ENCODE assay signal across 8 mouse cellular contexts in the genomic region with DNA sequence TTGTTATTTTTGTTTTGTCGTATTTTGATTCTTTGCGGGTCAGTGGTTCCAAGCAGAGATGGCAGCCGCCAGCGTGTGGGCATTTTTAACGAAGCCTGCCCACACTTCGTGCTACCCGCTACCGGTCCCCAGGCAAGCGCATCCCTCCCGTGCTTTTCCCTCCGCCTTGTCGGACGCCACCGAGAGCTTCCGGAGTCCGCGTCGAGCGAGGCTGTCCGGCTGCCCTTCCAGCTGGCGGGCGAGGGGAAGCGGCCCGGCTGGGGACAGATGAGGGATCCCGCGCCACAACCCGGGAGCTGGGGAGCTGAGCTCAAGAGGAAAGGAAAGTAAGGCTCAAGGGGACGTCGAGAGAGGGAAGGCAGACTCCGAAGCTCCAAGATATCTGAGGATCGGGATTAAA. TPM values are rescaled to one million over a fixed set of nuclear protein-coding genes. Genes with fewer than 3 reads are reported as not detected.
DNase-seq lines count a peak whose midpoint lies in the region; ATAC-seq and TF ChIP-seq lines count a peak whose summit lies in the region.

No protein-coding gene starts in this region.

- WGBS in forebrain, embryonic 10.5 days, result 0% methylated on average over 31 of the region's 31 CpGs
- under 1% methylated on average over 31 of the region's 31 CpGs for WGBS in limb, embryonic 11.5 days

- H3K4me3 ChIP-seq in left cerebral cortex, adult 2 months, result 0 out of 2 replicates have a peak overlapping the region, but pooled peaks have one; percentile 1
- H3K4me3 ChIP-seq in forebrain, embryonic 10.5 days, result peak overlapping the region; percentile 52
- H3K4me3 ChIP-seq in limb, embryonic 11.5 days (ENCODE audit: low read depth, low read length), result peak overlapping the region; percentile 32

- no peaks in the 10 kb centered on the region for H3K9me3 ChIP-seq in forebrain, embryonic 10.5 days
- no peaks in the 10 kb centered on the region for H3K9me3 ChIP-seq in limb, embryonic 11.5 days (ENCODE audit: control insufficient read depth, low read length)

- no peak; the same call in 1 of the 2 replicates for ATAC-seq in limb, embryonic 11.5 days (ENCODE audit: insufficient number of reproducible peaks, low FRiP score, low TSS enrichment, low read depth)
- ATAC-seq in CD4-positive, CD25-positive, alpha-beta regulatory T cell, adult 4 months, result no peak

- no peak for DNase-seq in left cerebral cortex, adult 2 months (ENCODE audit: extremely low spot score in 1 of 2, low spot score in 2 of 2)
- no peak for DNase-seq in left cerebral cortex, adult 8-10 months (ENCODE audit: low spot score in 2 of 2)
- peak; percentile 66 for DNase-seq in forebrain, embryonic 10.5 days (ENCODE audit: extremely low spot score, low spot score)
- DNase-seq in limb, embryonic 11.5 days (ENCODE audit: low spot score), result peak; percentile 69
- peak; percentile 66 for DNase-seq in retina, embryonic 14.5 days (ENCODE audit: low spot score)
- DNase-seq in thymus, postnatal 4 days, result no peak
- no peak for DNase-seq in left cerebral cortex, adult 11 months (ENCODE audit: low spot score)

- H3K4me1 ChIP-seq in forebrain, embryonic 10.5 days, result peaks cover 22% of the 10 kb centered on the region
- no peaks in the 10 kb centered on the region for H3K4me1 ChIP-seq in limb, embryonic 11.5 days (ENCODE audit: control insufficient read depth, insufficient read depth, low read length)

- intact Hi-C loops in left cerebral cortex, adult 2 months (cut with DNase I), result loop anchor here (5.0 to 10.0 kb wide), 4 partner anchors 97 to 1243 kb away; no protein-coding TSS in a partner anchor

- H3K27me3 ChIP-seq in forebrain, embryonic 10.5 days (ENCODE audit: poor library complexity, severe bottlenecking), result peaks cover 99% of the 10 kb centered on the region
- H3K27me3 ChIP-seq in limb, embryonic 11.5 days (ENCODE audit: control insufficient read depth, insufficient read depth, low read length), result peaks cover 39% of the 10 kb centered on the region

- no peaks in the 10 kb centered on the region for H3K36me3 ChIP-seq in forebrain, embryonic 10.5 days (replicated peaks)
- no peaks in the 10 kb centered on the region for H3K36me3 ChIP-seq in limb, embryonic 11.5 days (ENCODE audit: control insufficient read depth, insufficient read depth, low read length)

- peak overlapping the region; percentile 31 for H3K4me2 ChIP-seq in limb, embryonic 11.5 days (ENCODE audit: low read depth, severe bottlenecking)

- H3K9ac ChIP-seq in limb, embryonic 11.5 days (ENCODE audit: low read length), result peak overlapping the region; percentile 67

- H3K27ac ChIP-seq in left cerebral cortex, adult 2 months, result no peak overlapping the region
- H3K27ac ChIP-seq in forebrain, embryonic 10.5 days, result peak overlapping the region; percentile 87
- no peak overlapping the region for H3K27ac ChIP-seq in limb, embryonic 11.5 days (replicated peaks; ENCODE audit: low read depth, low read length)

- TF ChIP-seq CTCF in left cerebral cortex, adult 2 months (IDR thresholded peaks at IDR 0.05), result no peak

RNA-seq across cellular contexts. Expression of a gene that starts 1.1 kb away (rescaled TPM):
- 1 to 10 TPM in 1 of 2 experiments, under 1 TPM in 1; 0.79 to 1.1 TPM for total RNA-seq in left cerebral cortex, adult 2 months (2021)
- 1 to 10 TPM in 3 of 4 experiments, under 1 TPM in 1; 0.72 to 2.2 (median 1.6) TPM for total RNA-seq in left cerebral cortex, adult 8-10 months (2022)
- polyA plus RNA-seq in forebrain, embryonic 10.5 days (2016; fragmentation: Nextera tagmentation; extraction: Ambion mirVana), result 29.8 and 32.2 TPM in 2 replicates
- 31.3 and 37.7 TPM in 2 replicates for polyA plus RNA-seq in limb, embryonic 11.5 days (2014; fragmentation: Nextera tagmentation; extraction: Ambion mirVana)
- under 1 TPM in 1 of 2 experiments, not detected in 1; 0.10 TPM for polyA plus RNA-seq in CD4-positive, CD25-positive, alpha-beta regulatory T cell, adult 4 months (2017; shearing (Covaris generic))

Comparison
In these comparisons a context has a peak if more than half of its experiments do, and no peak if none do; other contexts are left out.
1. DNase-seq: peak in forebrain, embryonic 10.5 days (single experiment), limb, embryonic 11.5 days (single experiment) and retina, embryonic 14.5 days (single experiment); none in left cerebral cortex, adult 2 months (0 of 2), left cerebral cortex, adult 8-10 months (0 of 2), thymus, postnatal 4 days (single experiment) and left cerebral cortex, adult 11 months (single experiment).
2. H3K4me3 ChIP-seq: peak in every context shown above with its lines; median percentile 52 in forebrain, embryonic 10.5 days; 32 in limb, embryonic 11.5 days; 1 in left cerebral cortex, adult 2 months.
3. RNA of a gene that starts 1.1 kb away (polyA plus RNA-seq): 29.8 to 32.2 TPM in forebrain, embryonic 10.5 days and 31.3 to 37.7 TPM in limb, embryonic 11.5 days; 0.10 TPM in CD4-positive, CD25-positive, alpha-beta regulatory T cell, adult 4 months; every median in the first group is over 10 times any median in the second.